Mouse (Mus musculus) liver, embryonic 14.5 days (tissue): ENCODE measurements around the gene Cacng7. TPM values are rescaled to one million over a fixed set of nuclear protein-coding genes. Genes with fewer than 3 reads are reported as not detected.

Source experiments
- ATAC-seq: fragments of 200-750 bp; cut with Nextera tagmentation; 2 replicates; pipeline ENCODE4 v1.8.0; 2017; ENCODE audit warnings: moderate number of reproducible peaks, mild to moderate bottlenecking, moderate library complexity; ENCODE audit not compliant: insufficient read depth
- DNase-seq, 3 experiments: peaks; one replicate each; pipeline ENCODE4 v3.0.0-alpha.2; 2012 to 2013; ENCODE audit warnings: low read depth in 3 of 3, low spot score in 3 of 3
- H3K27ac ChIP-seq: fragments of 300-500 bp; sonication (generic); 2 replicates; pipeline ENCODE4 v1.5.1; 2014; ENCODE audit warnings: moderate library complexity, mild to moderate bottlenecking, control low read depth, inconsistent platforms
- H3K27me3 ChIP-seq: fragments of 300-500 bp; sonication (generic); 2 replicates; pipeline ENCODE4 v1.6.1; 2014; ENCODE audit warnings: mild to moderate bottlenecking, low read length, moderate library complexity; ENCODE audit not compliant: control insufficient read depth, insufficient read depth
- H3K36me3 ChIP-seq: fragments of 300-500 bp; sonication (generic); replicated peaks from 2 replicates; pipeline ENCODE4 v1.6.1; 2014; ENCODE audit warnings: low read depth; ENCODE audit not compliant: control insufficient read depth, insufficient read depth
- H3K4me1 ChIP-seq, 2 experiments: fragments of 200-500 bp in 1 of 2; fragments of 300-500 bp in 1 of 2; sonication (generic) in 1 of 2; replicated peaks; 2 replicates each; pipeline ENCODE4 v1.6.1; 2012 to 2014; ENCODE audit warnings: antibody characterized with exemption in 1 of 2, inconsistent platforms in 1 of 2, low read length in 1 of 2; ENCODE audit not compliant: control insufficient read depth in 2 of 2, insufficient read depth in 2 of 2
- H3K4me2 ChIP-seq: fragments of 300-500 bp; sonication (generic); 2 replicates; pipeline ENCODE4 v1.6.1; 2014; ENCODE audit warnings: low read depth, mild to moderate bottlenecking, control low read depth, moderate library complexity
- H3K4me3 ChIP-seq, 2 experiments: fragments of 200-500 bp in 1 of 2; fragments of 300-500 bp in 1 of 2; sonication (generic) in 1 of 2; 2 replicates each; pipeline ENCODE4 v1.5.1; 2012 to 2014; ENCODE audit warnings: low read depth in 2 of 2, low read length in 2 of 2, mild to moderate bottlenecking in 2 of 2, control low read depth in 1 of 2, inconsistent platforms in 1 of 2, moderate library complexity in 1 of 2; ENCODE audit not compliant: insufficient read depth in 1 of 2
- H3K9ac ChIP-seq: fragments of 300-500 bp; sonication (generic); replicated peaks from 2 replicates; pipeline ENCODE4 v1.6.1; 2014; ENCODE audit warnings: mild to moderate bottlenecking, control low read depth, moderate library complexity
- H3K9me3 ChIP-seq: fragments of 300-500 bp; sonication (generic); 2 replicates; pipeline ENCODE4 v1.6.1; 2016; ENCODE audit warnings: low read length, mixed read lengths; ENCODE audit not compliant: control insufficient read depth
- CTCF ChIP-seq: IDR thresholded peaks from 2 replicates; pipeline ENCODE4 v1.5.1; 2016; ENCODE audit warnings: antibody characterized with exemption, low read depth, control low read depth
- EP300 ChIP-seq: IDR thresholded peaks from 2 replicates; pipeline ENCODE4 v1.6.1; 2016; ENCODE audit warnings: antibody characterized with exemption, low read depth
- WGBS: fragments of 180-500 bp; shearing (Covaris S2); extraction: QIAGEN DNeasy Blood & Tissue Kit; methylation state at CpG from one replicate; pipeline ENCODE4 v1.1.7; 2014; ENCODE audit not compliant: insufficient replicate concordance; 5-methylcytosine and 5-hydroxymethylcytosine counted together
- polyA plus RNA-seq, 2 experiments: library from polyadenylated mRNA; depleted of rRNA in 1 of 2; stranded (reverse) in 1 of 2; unstranded in 1 of 2; fragments of >200 nt; fragmentation: Nextera tagmentation in 1 of 2; extraction: Ambion mirVana in 1 of 2; gene quantifications; 2 replicates each; pipeline versions ENCODE4 v1.2.1 to v1.2.3; 2012 to 2014

Gene Cacng7
- polyA plus RNA-seq, 2 experiments: 0.49 TPM; not detected in 1

- no peaks in the 10 kb centered on the region for H3K36me3 ChIP-seq
- DNase-seq (no peak), ATAC-seq (no peak)
- 60% methylated on average over 2 of the region's 2 CpGs for WGBS
- peaks cover 4% of the 10 kb centered on the region for H3K27me3 ChIP-seq
- H3K4me2 ChIP-seq: no peak overlapping the region
- H3K9me3 ChIP-seq: no peaks in the 10 kb centered on the region
- no peak overlapping the region for H3K4me3 ChIP-seq
- TF ChIP-seq CTCF (no peak), EP300 (no peak)
- no peaks in the 10 kb centered on the region for H3K4me1 ChIP-seq
- no peak overlapping the region for H3K9ac ChIP-seq
- H3K27ac ChIP-seq: no peak overlapping the region
Observed at GRCm38 (mm10) chr7:3372376-3372775, 39.6 kb downstream of the Cacng7 start.

- Histone ChIP-seq H3K9ac (no peak overlapping the region), H3K9me3 (no peaks in the 10 kb centered on the region), H3K36me3 (no peaks in the 10 kb centered on the region), H3K4me3 (no peak overlapping the region), H3K27ac (no peak overlapping the region), H3K4me1 (no peaks in the 10 kb centered on the region), H3K4me2 (no peak overlapping the region), H3K27me3 (no peaks in the 10 kb centered on the region)
- DNase-seq (no peak), ATAC-seq (no peak)
- WGBS: 68% methylated on average over 8 of the region's 8 CpGs
- TF ChIP-seq CTCF: no peak
- no peak for TF ChIP-seq EP300
Observed at GRCm38 (mm10) chr7:3373754-3374153, 41.0 kb downstream of the Cacng7 start.

GRCm38 (mm10) chr7:3376831-3377230 is 44.1 kb downstream of the Cacng7 start:
- Histone ChIP-seq H3K4me2 (no peak overlapping the region), H3K36me3 (no peaks in the 10 kb centered on the region), H3K4me1 (no peaks in the 10 kb centered on the region), H3K27ac (no peak overlapping the region), H3K9me3 (no peaks in the 10 kb centered on the region), H3K4me3 (no peak overlapping the region), H3K9ac (no peak overlapping the region), H3K27me3 (no peaks in the 10 kb centered on the region)
- TF ChIP-seq CTCF (peak; percentile 41; the same call in 1 of the 2 replicates), EP300 (no peak)
- DNase-seq: no peak
- ATAC-seq: no peak
- WGBS: 37% methylated on average over 4 of the region's 4 CpGs

GRCm38 (mm10) chr7:3382123-3382522 is 49.4 kb downstream of the Cacng7 start:
- Histone ChIP-seq H3K27me3 (no peaks in the 10 kb centered on the region), H3K9me3 (no peaks in the 10 kb centered on the region), H3K4me3 (no peak overlapping the region), H3K27ac (no peak overlapping the region), H3K9ac (no peak overlapping the region), H3K4me1 (no peaks in the 10 kb centered on the region), H3K4me2 (no peak overlapping the region), H3K36me3 (no peaks in the 10 kb centered on the region)
- TF ChIP-seq CTCF (no peak), EP300 (no peak)
- WGBS: 58% methylated on average over 9 of the region's 9 CpGs
- ATAC-seq (no peak), DNase-seq (no peak)

GRCm38 (mm10) chr7:3384807-3385319 is 52.1 kb downstream of the Cacng7 start:
- 67% methylated on average over 5 of the region's 5 CpGs for WGBS
- ATAC-seq: no peak
- no peaks in the 10 kb centered on the region for H3K9me3 ChIP-seq
- DNase-seq: no peak
- no peaks in the 10 kb centered on the region for H3K36me3 ChIP-seq
- no peak for TF ChIP-seq CTCF
- no peak for TF ChIP-seq EP300
- H3K4me2 ChIP-seq: no peak overlapping the region
- no peaks in the 10 kb centered on the region for H3K4me1 ChIP-seq
- H3K27me3 ChIP-seq: no peaks in the 10 kb centered on the region
- H3K27ac ChIP-seq: no peak overlapping the region
- H3K4me3 ChIP-seq: no peak overlapping the region
- no peak overlapping the region for H3K9ac ChIP-seq
